Mouse (Mus musculus) erythroblast, adult 5-6 weeks (primary cell): ENCODE measurements around the gene Cib4. TPM values are rescaled to one million over a fixed set of nuclear protein-coding genes. Genes with fewer than 3 reads are reported as not detected.

Experiments
- ATAC-seq: replicated peaks from 2 replicates; pipeline ENCODE4 v1.8.0; 2016; ENCODE audit warnings: moderate number of reproducible peaks, mild to moderate bottlenecking, moderate TSS enrichment, inconsistent platforms; ENCODE audit not compliant: poor library complexity, low FRiP score, severe bottlenecking
- total RNA-seq, 2 experiments: library from RNA; stranded (forward) in 1 of 2; stranded (reverse) in 1 of 2; fragments of 150-400 nt in 1 of 2; fragments of 200-764, 138-1000 nt in 1 of 2; gene quantifications; 2 replicates each; pipeline versions ENCODE4 v1.2.3 to v1.2.4; 2015 to 2017; ENCODE audit warnings: low replicate concordance in 2 of 2

Cib4 gene
- total RNA-seq, 2 experiments from 2014 or later, result not detected

DNA sequence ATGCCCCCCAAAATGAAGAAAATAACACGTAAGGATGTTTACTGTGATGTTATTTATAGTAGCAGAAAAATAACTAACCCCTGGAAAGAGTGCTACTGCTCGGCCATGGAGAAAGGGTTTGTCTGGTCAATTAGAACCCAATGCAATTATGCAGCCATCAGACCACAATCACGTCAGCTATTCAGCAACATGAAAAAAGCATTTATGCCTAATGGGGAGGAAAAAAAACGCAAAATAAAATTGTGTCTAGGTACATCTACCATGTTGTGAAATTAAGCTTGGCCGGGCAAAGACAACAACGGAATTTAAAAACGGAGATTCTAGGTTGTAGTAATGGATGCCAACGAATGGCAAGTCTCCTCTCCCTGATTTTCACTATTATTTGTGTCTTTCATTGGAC lies 23.2 kb downstream of the Cib4 start:
- no peak for ATAC-seq

DNA sequence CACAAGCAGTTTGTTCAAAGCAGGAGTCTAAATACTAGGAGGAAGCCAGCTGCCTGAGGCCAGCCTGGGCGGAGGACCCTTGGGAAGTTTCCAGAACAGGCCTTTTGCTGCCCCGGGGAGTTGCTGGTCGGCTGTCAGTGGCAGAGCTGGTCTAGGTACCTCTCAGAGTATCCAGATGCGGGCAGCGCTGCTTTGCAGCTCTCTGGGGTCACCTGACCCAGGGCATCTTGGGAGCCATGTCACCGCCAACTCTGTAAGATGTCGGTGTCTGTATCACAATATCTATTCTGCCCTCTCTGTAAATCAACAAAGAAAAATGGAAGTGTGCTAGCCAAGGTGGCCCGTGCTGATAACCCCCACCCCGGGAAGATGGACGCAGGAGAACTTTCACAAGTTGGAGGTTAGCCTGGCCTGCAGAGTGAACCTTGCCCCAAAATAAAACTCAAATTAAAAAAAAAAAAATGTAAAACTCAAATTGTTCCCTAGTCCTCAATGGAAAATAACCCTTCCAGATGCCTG lies 25.4 kb downstream of the Cib4 start:
- ATAC-seq, result peak; percentile 38; the same call in 1 of the 2 replicates

DNA sequence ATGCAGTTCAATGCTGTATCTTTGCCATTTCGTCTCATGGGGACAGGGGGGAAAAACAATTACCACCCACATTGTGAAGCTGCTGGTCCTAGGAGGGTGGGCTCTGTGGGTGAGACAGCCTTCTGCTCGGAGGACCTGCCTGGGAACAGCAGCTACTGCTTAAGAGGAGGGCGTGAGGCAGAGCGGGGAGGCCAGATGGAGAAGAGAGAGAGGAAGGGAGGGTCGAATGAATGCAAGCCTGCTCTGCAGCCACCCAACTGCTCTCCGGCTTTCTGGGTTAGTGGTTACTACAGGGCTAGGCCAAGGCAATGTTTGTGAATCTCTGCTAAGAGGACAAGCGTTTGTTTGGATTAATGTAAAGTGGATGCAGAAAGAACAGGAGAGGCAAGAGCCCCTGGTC lies 26.1 kb downstream of the Cib4 start:
- no peak for ATAC-seq

DNA sequence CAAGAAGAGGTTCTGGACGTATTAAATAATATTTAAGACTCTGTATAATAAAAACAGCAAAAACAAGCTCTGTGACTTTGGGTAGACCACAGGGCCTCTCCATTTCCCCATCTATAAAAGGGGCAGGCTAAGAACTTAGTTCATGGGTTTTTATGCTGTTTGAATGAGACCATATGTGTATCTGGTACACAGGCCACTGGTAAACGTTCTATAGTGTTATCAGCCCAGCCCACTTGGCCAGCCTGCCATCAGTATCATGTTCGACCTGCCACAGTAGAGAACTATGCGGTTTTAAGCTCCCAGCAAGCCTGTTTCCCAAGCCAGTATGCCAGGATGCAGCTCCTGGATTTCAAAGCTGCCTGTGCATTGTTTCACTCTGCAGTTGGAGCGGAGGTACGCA lies 27.1 kb downstream of the Cib4 start:
- ATAC-seq, result peak; percentile 85

DNA sequence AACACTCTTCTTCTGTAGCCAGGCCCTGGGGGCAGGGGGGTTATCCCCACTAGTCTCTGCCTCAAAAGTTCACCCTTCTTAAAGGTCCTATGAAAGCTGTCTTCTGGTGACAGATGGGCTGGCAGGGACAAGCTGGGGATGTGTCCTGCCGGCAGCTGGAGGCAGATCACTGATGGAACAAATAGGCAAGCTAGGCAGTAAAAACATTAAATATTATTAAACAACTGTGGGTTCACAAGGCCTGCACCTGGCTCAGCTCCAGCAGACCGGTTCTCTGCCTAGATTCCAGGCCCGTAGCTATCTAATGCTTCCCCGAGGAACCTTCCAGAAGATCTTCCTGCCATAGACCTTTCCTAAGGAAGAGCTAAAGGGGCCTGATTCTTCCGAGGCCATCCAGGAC lies 27.5 kb downstream of the Cib4 start:
- ATAC-seq, result peak; percentile 27; the same call in 1 of the 2 replicates

- ATAC-seq, result no peak
Measured at GRCm38 (mm10) chr5:30516376-30516775, 29.3 kb downstream of the Cib4 start.

DNA sequence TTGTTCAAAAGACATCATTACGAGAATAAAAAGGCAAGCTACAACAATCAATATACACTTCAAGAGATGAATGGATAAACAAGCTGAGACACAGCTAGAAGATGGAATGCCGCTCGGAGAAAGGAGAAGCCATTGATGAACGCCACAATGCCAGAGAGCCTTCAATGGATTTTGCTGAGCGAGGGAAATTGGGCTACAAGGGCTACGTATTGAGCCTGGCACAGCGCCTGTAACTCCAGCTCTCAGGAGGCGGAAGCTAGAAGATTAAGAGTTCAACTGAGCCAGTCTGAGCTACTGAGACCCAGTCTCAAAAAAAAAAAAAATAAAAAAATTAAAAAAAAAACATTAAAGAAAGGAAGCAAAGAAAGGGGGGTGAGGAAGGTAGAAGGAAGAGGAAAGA lies 32.5 kb downstream of the Cib4 start:
- no peak for ATAC-seq

DNA sequence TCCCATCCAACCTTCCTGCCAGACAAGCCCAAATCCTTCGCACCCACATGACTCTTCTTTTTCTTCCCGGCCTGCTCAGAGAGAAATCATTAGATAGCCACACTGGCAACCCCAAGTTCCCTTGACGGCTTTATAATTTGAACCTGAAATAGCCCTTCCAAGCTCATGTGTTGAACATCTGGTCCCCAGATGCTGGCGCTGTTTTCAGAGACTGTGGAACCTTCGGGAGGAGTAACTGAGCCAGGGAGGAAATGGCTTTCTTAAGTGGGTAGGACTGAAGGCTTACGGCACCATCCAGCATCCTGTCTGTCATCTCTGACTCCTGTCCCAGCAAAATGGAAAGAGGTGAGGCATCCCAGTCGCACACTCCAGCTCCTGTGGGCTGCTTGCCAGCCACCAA lies 48.3 kb downstream of the Cib4 start:
- ATAC-seq, result no peak

- no peak for ATAC-seq
Measured at GRCm38 (mm10) chr5:30496821-30497220, 48.8 kb downstream of the Cib4 start.

DNA sequence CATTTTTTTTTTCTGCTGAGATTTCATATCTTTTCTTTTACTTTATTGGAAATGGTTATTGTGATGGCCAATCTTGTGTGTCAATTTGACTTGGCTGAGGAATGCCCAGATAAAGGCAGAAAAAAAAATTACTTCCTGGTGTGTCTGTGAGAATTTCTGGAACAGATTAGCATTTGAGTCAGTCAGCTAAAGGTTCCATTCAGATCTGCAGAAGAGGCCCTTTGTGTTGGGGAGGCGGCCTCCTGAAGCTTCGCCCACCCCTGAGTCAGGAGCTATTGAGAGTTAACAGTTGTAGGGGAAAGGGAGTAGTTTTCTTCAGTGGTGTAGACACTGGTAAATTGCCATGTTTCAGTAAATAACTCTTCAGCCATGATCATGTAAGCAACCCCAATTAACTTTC lies 50.3 kb downstream of the Cib4 start:
- ATAC-seq, result no peak

GRCm38 (mm10) chr5:30494606-30495005 lies 51.0 kb downstream of the Cib4 start:
- ATAC-seq, result no peak

DNA sequence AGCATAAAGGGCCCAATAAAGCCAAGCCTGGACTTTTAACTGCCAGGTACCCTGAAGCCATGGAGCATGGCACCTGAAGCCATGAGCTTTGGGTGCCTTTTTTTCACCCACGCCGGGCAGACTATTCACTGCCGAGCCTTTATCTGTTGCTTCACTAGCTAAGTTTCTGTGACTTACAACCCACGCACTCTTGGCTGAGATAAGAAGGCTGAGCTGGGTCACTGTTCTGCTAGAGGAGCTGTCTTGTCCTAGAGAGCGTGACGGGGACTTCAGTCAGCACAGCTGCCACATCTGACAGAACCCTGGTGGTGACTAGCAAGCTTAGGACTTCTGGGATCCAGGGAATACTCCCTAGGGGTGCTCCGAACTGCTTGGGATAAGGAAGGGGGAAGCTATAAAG lies 51.9 kb downstream of the Cib4 start:
- ATAC-seq, result no peak

DNA sequence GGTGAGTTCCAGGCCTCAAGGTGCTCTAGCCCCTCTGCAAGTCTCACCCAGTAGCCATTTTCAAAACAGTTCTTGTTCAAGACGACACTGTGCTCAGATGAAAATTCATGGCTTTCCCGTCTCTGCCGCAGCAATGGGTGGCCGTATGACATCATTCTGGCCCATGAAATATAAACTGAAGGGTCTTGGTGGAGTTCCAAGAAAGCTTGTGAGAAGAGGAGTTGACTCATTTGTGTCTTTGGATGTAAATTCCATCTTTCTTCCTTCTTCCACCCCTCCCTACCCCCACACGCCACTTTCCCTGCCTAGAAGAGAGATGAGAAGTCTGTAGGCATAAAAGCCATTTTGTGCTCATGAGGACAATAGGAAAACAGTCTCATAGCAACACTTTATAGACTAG lies 54.8 kb downstream of the Cib4 start:
- no peak for ATAC-seq

GRCm38 (mm10) chr5:30490215-30490614 lies 55.4 kb downstream of the Cib4 start:
- ATAC-seq, result no peak

- no peak for ATAC-seq
Measured at GRCm38 (mm10) chr5:30485136-30485535, 60.5 kb downstream of the Cib4 start.

- no peak for ATAC-seq
Measured at GRCm38 (mm10) chr5:30484591-30484990, 61.0 kb downstream of the Cib4 start.

- no peak for ATAC-seq
Measured at GRCm38 (mm10) chr5:30483533-30483932, 62.1 kb downstream of the Cib4 start.

DNA sequence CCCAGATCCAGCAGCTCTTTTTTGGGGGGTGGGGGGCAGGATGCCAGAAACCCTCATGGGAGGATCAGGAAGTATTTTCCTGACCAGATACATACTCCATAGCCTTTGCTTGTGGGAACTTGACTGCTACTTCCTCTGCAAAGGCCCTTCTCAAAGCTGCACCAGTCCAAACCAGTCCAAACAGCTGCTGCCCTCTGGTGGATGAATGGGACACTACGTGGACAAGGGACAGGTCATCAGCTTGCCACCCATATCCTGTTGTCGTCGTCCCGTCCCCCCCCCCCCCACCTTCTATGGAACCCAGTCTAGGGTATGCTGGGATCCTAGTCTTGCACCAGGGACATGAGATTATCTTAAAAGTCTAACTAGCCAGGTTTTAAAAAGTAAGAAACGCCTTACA lies 63.3 kb downstream of the Cib4 start:
- 0 out of 2 replicates have a peak, but pooled peaks have one; percentile 53 for ATAC-seq

- ATAC-seq, result 0 out of 2 replicates have a peak, but pooled peaks have one; percentile 53
Measured at GRCm38 (mm10) chr5:30476534-30476933, 69.1 kb downstream of the Cib4 start.

DNA sequence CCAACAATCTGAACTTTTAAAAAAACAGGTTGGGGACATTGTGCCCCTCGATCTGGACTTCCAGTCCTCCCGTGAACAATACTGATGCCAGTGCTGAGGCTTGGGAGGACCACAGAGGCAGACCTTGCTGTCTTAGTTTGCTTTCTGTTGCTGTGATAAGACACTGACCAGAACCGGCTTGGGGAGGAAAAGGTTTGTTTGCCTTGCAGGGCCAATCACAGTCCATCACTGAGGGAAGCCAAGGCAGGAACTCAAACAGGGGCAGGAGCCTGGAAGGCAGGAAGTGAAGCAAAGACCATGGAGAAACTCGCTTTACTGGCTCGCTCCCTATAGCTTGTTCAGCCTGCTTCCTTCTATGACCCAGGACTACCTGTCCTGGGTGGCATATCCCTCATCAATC lies 73.5 kb downstream of the Cib4 start:
- ATAC-seq, result no peak

DNA sequence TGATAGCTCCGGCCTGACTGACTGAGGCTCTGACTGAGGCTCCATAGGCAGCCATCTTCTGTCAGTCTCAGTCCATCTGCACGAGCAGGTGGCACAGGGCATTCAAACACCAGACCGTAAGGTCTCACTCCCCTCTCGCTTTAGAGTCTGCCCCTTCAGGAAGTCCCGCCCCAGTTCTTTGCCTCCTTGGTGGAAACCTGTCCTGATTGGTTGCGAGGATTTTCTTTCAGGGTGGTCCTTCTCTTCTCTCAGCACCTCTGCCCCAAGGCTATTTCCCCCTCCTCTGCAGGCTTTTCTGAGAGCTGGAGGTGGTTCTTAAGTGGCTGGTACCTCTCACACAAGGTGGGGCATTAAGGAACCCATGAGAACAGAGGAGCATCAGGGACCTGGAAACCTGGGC lies 75.2 kb downstream of the Cib4 start:
- ATAC-seq, result no peak

- ATAC-seq, result no peak
Measured at GRCm38 (mm10) chr5:30466315-30466714, 79.3 kb downstream of the Cib4 start.
